Mouse (Mus musculus): ENCODE results near the gene Pter. TPM values are rescaled to one million over a fixed set of nuclear protein-coding genes. Genes with fewer than 3 reads are reported as not detected.

Pter gene
- total RNA-seq, 2 experiments from 2014 or later = 7.1 to 8.4 TPM

GRCm38 (mm10) chr2:13000026-13000425, 76.2 kb downstream of the Pter start:
- no peak for DNase-seq
- intact Hi-C loops (cut with DNase I) = no loop called here

DNA sequence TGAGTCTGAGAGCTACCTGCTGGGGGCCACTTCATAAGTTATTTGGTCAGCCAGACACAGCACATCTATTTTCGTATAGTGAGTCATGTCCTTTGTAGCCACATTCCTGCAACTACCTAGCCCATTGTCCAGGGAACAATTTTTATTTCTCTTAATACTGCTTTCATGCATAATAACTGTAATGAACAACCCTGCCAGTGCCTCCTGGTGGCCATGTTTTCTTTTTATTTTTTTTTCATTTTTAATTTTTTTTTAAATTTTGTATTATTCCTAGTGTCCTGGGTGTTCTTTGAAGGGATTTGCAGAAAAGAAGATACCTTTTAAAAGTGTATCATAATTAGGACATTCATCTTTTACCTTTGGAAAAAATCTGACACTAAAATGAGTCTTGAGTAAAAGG, 84.6 kb downstream of the Pter start:
- intact Hi-C loops (cut with DNase I) = loop anchor here (5.0 kb wide), 1 partner anchor 229 kb away; no protein-coding TSS in a partner anchor

GRCm38 (mm10) chr2:13009261-13009972, 85.6 kb downstream of the Pter start:
- intact Hi-C loops (cut with DNase I) = loop anchor here (5.0 kb wide), 1 partner anchor 228 kb away; no protein-coding TSS in a partner anchor
- DNase-seq = peak; percentile 2 to 3

More for the DNA sequence above, 84.6 kb downstream of the Pter start:
- peak in 1 of 2 experiments; percentile 3 for DNase-seq

- intact Hi-C loops (cut with DNase I) = loop anchor here (5.0 kb wide), 1 partner anchor 303 kb away; no protein-coding TSS in a partner anchor
- DNase-seq = peak in 1 of 2 experiments; percentile 16
Observed at GRCm38 (mm10) chr2:13010030-13010459, 86.2 kb downstream of the Pter start.

DNA sequence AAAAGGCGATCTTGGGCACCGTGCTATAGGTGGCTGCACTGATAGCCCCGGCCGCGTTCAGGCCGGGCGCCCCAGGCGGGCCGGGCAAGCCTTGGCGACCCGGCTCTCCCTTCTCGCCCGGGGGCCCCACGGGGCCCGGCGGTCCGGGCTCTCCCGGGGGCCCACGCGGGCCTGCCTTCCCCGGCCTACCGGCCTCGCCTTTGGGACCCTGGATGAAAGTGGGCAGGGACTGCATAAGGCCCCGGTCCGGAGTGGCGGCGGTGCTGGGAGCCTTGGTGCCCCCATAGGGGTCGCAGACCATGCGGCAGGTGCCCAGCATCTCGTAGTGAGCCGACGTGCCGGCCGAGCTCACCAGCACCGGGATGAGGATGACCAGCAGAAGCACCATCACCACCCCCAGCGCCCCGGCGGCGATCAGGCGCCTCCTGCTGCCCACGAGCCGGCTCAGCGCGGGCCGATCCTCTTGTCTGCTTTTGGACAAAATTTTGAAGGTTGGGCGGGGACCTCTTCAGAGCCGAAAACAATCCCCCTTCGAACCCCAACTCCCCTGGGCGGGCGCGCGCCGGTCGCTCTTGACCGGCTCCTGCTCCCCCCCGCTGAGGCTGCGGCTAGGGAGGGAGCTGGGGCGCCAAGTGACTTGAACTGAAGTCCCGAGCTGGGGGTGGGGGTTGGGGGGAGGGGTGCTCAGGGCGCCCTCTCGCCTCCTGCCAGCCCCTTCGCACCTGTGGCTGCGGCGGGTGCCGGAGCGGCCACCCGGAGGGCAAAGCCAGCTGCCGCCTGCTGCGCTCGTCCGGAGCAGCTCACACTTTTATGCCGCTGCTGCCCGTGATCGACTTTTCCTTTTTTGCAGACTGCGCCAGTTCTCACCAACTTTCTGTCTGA, 86.9 kb downstream of the Pter start:
- intact Hi-C loops (cut with DNase I) = loop anchor here (5.0 kb wide), 1 partner anchor 303 kb away; no protein-coding TSS in a partner anchor
- peak; percentile 42 to 58 for DNase-seq

DNA sequence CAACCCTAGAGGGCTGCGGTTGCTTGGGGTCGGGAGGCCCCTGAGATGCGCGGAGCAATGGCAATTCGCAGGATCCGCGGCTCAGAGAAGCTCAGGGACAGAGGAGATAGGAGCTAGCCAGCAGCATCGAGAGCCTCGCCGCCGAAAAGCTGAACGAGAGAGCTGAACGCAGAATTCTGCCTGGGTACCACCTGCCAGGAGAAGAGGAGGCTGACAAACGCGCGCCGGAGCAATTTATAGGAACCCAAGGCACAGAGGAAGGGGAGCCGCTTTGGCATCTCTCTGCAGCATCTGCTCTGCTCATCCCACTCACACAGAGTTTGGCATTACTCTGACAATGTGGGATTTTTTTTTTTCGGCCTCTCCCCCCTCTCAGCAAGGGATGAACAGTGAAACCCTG, 87.6 kb downstream of the Pter start, which contains the start of gene C1ql3:
Gene C1ql3, minus strand, starts transcription at position 335 of the 400 bp plus-strand sequence.
- DNase-seq = peak; percentile 4 to 7

GRCm38 (mm10) chr2:13011973-13012372, 88.1 kb downstream of the Pter start:
- intact Hi-C loops (cut with DNase I) = loop anchor here (5.0 kb wide), 1 partner anchor 305 kb away; no protein-coding TSS in a partner anchor
- no peak for DNase-seq

More for the DNA sequence above, 87.6 kb downstream of the Pter start, which contains the start of gene C1ql3:
- intact Hi-C loops (cut with DNase I) = loop anchor here (5.0 kb wide), 1 partner anchor 304 kb away; no protein-coding TSS in a partner anchor

DNA sequence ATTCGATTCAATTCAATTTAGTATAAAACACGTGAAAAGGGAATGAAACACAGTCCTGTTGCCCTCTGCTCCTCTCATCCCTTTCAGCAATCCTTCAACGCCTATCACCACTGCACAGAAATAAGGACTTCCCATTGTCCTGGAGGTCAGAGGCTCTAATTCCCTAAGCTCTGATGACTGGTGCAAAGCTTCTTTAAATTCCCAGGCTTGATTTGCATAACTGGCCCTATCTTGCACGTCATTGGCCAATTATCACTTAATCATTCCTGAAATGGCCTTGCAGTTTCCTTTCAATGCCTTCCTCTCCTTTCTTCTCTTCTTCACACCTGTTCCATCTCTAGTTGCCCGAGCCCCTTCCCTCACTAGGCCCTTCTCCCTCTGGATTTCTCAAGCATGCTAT, 94.5 kb downstream of the Pter start:
- intact Hi-C loops (cut with DNase I) = no loop called here
- DNase-seq = no peak

- intact Hi-C loops (cut with DNase I) = no loop called here
- no peak for DNase-seq
Observed at GRCm38 (mm10) chr2:13018861-13019260, 95.0 kb downstream of the Pter start.

- no peak for DNase-seq
- intact Hi-C loops (cut with DNase I) = no loop called here
Observed at GRCm38 (mm10) chr2:13038772-13039171, 114.9 kb downstream of the Pter start.

DNA sequence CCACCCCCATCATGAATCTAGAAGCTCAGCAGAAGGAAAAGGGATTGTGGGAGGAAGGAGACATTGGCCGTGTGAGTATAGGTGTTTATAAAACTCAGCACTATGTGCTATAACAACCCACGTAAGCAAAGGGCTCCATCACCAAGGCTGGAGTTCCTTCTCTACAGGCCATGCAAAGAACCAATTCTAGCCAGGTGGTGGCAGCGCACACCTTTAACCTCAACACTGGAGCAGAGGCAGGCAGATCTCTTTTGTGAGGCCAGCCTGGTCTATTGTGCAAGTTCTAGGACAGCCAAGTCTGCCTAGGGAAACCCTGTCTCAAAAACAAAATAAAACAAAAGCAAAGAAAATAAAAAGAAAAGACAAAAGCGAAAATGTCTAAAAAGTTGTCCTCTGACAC, 115.9 kb downstream of the Pter start:
- intact Hi-C loops (cut with DNase I) = no loop called here
- DNase-seq = no peak

- no peak for DNase-seq
- intact Hi-C loops (cut with DNase I) = no loop called here
Observed at GRCm38 (mm10) chr2:13044555-13044954, 120.7 kb downstream of the Pter start.

DNA sequence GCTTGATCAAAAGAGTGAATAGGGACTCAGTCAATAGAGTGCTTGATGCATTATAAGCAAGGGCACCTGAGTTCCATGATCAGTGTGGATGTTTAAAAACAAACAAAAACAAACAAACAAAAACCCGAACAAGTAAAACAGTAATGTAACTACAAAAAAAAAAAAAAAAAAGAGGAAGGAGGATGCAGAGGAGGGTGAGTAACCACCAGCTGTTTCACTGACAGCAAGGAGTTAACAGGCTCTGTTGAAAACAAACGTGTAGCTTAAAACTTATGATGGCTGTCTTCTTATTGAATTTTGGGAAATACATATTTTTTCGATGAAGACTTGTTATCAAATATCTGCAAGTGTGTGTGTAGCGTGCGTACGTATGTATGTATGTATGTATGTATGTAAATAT, 124.8 kb downstream of the Pter start:
- intact Hi-C loops (cut with DNase I) = no loop called here
- DNase-seq = no peak

Other genes starting within 250 kb of the Pter start
- under 1 TPM in 1 of 2 experiments, not detected in 1; 0.12 TPM for gene C1ql3, start 87.8 kb downstream of the Pter start, total RNA-seq (2021)